Mouse (Mus musculus): Measurements from ENCODE around the gene R3hdml. TPM values are rescaled to one million over a fixed set of nuclear protein-coding genes. Genes with fewer than 3 reads are reported as not detected.
"Not testable (repeated sequence)": the region's sequence is repeated elsewhere in the genome, so short reads cannot be mapped to it uniquely, and the experiment has no call there.

Gene R3hdml
- not detected in 2 replicates for polyA plus RNA-seq (2012; rRNA removed)

- no peak for DNase-seq (ENCODE audit: low read depth)
Observed at GRCm38 (mm10) chr2:163492018-163492417, at the start of gene R3hdml. Gene R3hdml, plus strand, starts transcription at chr2:163492318.

GRCm38 (mm10) chr2:163443543-163443942, 48.6 kb upstream of the R3hdml start:
- no peak for DNase-seq (ENCODE audit: low read depth)

- DNase-seq (ENCODE audit: low read depth): no peak
Observed at GRCm38 (mm10) chr2:163444017-163444416, 48.1 kb upstream of the R3hdml start.

GRCm38 (mm10) chr2:163447375-163447774, 44.7 kb upstream of the R3hdml start:
- DNase-seq (ENCODE audit: low read depth): no peak

- no peak for DNase-seq (ENCODE audit: low read depth)
Observed at GRCm38 (mm10) chr2:163449276-163449675, 42.8 kb upstream of the R3hdml start.

- no peak for DNase-seq (ENCODE audit: low read depth)
Observed at GRCm38 (mm10) chr2:163450668-163451295, 41.3 kb upstream of the R3hdml start.

GRCm38 (mm10) chr2:163452738-163453137, 39.4 kb upstream of the R3hdml start:
- no peak for DNase-seq (ENCODE audit: low read depth)

- DNase-seq (ENCODE audit: low read depth): no peak
Observed at GRCm38 (mm10) chr2:163453378-163453777, 38.7 kb upstream of the R3hdml start.

GRCm38 (mm10) chr2:163458539-163459265, 33.4 kb upstream of the R3hdml start:
- no peak for DNase-seq (ENCODE audit: low read depth)

- DNase-seq (ENCODE audit: low read depth): no peak
Observed at GRCm38 (mm10) chr2:163459380-163459779, 32.7 kb upstream of the R3hdml start.

GRCm38 (mm10) chr2:163460622-163461021, 31.5 kb upstream of the R3hdml start:
- no peak for DNase-seq (ENCODE audit: low read depth)

- not testable (repeated sequence) for DNase-seq (ENCODE audit: low read depth)
Observed at GRCm38 (mm10) chr2:163461307-163461706, 30.8 kb upstream of the R3hdml start.

GRCm38 (mm10) chr2:163462386-163462785, 29.7 kb upstream of the R3hdml start:
- DNase-seq (ENCODE audit: low read depth): no peak

- DNase-seq (ENCODE audit: low read depth): no peak
Observed at GRCm38 (mm10) chr2:163462801-163463200, 29.3 kb upstream of the R3hdml start.

GRCm38 (mm10) chr2:163463251-163463769, 28.8 kb upstream of the R3hdml start:
- DNase-seq (ENCODE audit: low read depth): no peak

- no peak for DNase-seq (ENCODE audit: low read depth)
Observed at GRCm38 (mm10) chr2:163463998-163464397, 28.1 kb upstream of the R3hdml start.

- DNase-seq (ENCODE audit: low read depth): no peak
Observed at GRCm38 (mm10) chr2:163464562-163464961, 27.6 kb upstream of the R3hdml start.

- DNase-seq (ENCODE audit: low read depth): no peak
Observed at GRCm38 (mm10) chr2:163466771-163467170, 25.3 kb upstream of the R3hdml start.

- DNase-seq (ENCODE audit: low read depth): no peak
Observed at GRCm38 (mm10) chr2:163467585-163467984, 24.5 kb upstream of the R3hdml start.

GRCm38 (mm10) chr2:163468866-163469265, 23.3 kb upstream of the R3hdml start:
- DNase-seq (ENCODE audit: low read depth): no peak

GRCm38 (mm10) chr2:163469711-163470110, 22.4 kb upstream of the R3hdml start:
- no peak for DNase-seq (ENCODE audit: low read depth)

GRCm38 (mm10) chr2:163471136-163471535, 21.0 kb upstream of the R3hdml start:
- DNase-seq (ENCODE audit: low read depth): no peak
